Mouse (Mus musculus) lung, postnatal 4 days (tissue): ENCODE results near the gene Hyal2.

Experiments used
- DNase-seq, 2 experiments: peaks; one replicate each; pipeline ENCODE4 v3.0.0; 2021

The Hyal2 gene

GRCm38 (mm10) chr9:107590773-107591060 is 23.0 kb downstream of the Hyal2 start:
- peak in 1 of 2 experiments; percentile 50 for DNase-seq

DNA sequence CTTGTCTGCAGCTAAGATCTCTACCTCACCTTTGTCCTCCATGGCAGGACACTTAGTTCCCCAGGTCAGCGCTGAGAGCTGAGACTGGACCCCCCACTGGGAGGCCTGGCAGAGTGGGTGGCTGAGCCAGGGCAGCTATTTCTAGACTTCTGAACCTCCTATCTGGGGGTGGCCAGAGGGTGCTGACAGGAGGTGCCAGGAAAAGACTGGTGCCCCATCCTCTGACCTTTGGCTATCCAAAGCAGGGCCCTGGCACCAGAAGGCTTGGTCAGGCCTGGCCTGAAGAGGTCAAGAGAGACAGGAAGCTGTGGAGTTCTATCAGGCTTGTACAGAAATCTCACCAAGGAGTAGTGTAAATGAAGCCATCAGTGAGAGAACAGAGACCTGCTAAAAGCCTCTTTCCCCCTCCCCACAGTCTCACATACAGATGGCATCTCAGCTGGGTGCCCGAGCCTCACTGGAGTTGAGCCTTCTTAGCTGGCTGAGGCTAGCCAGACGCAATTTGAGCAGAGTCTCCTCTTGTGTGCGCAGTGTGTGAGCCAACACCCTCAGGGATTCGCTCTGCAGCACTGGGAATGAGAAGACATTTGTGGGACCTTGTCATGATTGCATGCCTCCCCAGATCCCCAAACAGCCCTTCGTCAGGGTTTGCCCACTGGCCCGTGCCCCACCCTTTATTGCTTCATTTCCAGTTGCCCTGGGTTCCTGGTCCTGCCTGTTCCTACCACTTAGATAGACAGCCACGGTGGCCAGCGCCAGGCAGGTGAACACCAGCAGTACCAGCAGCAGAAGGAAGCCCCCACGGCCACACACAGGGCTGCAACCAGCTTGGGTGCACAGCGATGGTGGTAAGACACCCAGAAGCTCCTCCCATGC is 25.6 kb downstream of the Hyal2 start:
- DNase-seq, result no peak

GRCm38 (mm10) chr9:107594281-107595062 is 26.7 kb downstream of the Hyal2 start:
- DNase-seq, result no peak

DNA sequence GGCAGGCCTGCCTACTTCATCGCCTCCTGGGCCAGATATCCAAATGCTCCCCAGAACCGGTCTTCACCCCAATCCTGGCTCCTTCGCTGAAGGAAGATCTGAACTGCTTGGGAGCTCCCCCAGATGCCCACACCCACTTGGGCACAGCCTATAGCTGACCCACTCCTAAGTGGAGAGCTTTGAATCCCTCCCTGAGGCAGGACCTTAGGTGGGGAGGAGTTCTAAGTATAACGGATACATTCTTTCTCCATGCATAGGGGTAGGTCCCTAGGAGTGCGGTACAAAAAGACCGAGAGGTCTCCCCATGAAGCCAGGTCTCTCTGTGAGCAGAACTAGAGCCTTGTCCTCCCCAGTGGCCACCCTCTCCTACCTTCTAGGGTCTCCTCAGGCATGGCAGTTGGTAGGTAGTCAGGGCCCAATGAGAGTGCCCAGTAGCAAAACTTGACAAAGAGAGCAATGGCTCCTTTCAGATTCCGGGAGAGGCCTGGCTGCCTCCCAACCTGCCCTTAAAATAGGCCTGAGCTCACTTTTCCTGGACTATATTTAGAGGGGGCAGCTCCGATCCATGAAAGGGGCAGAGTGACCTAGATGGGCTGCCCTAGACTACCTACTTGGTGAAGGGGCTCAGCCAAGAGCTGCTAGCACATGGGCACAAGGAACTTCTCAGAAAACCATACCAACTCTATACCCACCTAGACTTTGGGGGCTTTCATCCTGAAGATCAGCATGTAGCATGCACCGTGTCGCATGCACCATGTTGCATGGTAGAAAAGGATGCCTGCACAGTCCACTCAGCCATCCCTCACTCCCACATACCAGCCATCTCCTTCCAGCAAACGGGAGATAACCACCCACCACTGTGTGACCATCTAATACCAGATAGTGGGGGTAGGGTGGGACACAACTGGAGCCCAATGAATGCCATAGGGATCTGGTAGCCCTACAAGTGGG is 29.1 kb downstream of the Hyal2 start:
- DNase-seq, result no peak

DNA sequence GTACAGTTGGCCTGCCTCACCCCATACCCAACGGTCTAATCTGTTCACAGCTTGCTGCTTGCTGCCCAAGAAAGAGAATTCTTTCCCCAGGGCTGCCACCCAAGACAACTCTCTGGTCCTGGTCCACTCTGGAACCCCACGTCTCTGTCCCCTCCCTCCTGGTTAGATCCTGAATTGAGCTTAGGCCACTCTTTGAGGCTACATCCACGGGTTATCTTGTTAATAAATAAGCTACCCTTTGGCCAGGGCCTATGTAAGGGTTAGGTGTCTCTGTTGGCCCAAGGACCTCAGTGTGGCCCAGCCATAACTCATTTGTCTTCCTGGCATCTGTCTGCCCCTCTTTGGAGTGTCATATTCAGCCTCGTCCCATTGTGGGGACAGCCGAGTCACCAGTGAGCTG is 30.6 kb downstream of the Hyal2 start:
- no peak for DNase-seq

GRCm38 (mm10) chr9:107599433-107599832 is 31.7 kb downstream of the Hyal2 start:
- no peak for DNase-seq

- no peak for DNase-seq
Observed at GRCm38 (mm10) chr9:107599842-107600241, 32.1 kb downstream of the Hyal2 start.

- DNase-seq, result peak in 1 of 2 experiments; percentile 47
Observed at GRCm38 (mm10) chr9:107600745-107601144, 33.0 kb downstream of the Hyal2 start.

DNA sequence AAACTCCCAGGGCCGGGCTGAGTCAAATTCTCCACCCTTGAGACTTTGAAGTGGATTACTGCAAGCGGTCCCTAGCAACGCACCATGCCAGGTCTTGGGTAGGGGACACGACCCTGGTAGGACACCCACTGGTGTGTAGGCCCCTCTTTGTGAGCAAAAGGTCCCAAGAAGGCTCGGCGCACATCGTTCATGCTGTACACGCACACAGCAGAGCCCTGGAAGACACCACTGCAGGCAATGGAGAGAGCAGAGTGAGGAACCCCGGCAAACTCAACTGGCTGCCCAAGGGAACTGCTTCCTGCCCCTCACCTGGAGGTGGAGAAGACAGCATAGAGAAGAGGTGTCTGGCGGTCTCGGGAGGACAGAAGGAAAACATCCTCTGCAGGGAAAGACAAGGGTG is 33.5 kb downstream of the Hyal2 start:
- DNase-seq, result no peak

DNA sequence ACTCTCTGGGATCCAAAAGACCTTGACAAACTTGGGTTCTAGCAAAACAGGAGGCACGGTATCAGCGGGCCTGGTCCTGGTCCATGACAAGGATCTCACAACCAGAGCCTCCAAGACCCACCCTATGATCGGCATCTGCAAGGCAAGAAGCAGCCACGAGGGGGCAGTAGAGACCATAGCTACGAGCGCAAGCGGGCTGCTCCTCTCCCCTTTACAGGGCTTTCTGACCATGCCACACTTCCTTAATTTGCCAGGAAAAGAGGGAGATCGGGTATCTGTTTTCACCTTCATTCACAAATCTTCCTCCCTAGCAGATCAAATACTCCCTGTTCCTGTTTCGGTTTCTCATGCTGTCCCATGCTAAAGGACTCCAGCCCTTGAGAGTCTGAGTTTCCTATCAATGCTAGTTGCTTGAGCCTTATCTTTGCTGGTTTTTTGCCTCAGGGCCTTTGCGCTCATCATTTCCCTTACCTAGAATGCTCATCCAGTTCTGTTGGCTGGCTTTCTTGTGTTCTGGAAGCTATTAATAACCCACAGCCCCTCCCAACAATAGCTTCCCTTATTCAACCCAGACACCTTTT is 34.4 kb downstream of the Hyal2 start:
- DNase-seq, result peak; percentile 90 to 95

- DNase-seq, result no peak
Observed at GRCm38 (mm10) chr9:107603251-107603650, 35.5 kb downstream of the Hyal2 start.

DNA sequence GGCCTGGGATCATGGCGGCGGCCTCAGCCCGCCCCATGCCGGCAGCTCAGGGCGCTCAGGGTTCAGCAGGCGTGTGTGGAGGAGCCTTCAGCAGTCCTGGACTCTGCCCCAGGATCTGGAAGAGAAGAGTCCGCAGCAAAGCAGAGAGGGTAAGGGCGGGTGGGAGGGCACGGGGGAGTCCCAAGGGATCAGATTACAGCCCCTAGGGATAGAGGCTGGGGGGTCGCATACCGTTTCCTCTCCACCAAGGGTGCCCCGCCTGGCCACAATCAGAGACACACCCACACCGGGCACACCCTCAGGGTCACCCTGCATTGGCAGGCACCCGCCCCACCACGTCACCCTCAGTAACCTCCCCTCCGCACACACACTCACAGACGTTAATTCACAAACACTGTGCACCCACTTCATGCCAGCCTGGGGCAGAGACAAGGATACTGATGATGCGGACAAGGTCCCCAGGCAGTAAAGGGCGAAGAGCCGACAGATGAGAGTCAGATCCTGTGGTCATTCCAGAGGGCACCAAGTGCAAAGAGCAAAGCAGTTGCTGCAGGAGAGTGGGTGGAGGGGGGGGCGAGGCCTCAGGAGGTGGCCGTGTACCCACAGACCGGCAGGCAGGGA is 37.4 kb downstream of the Hyal2 start:
- peak; percentile 74 to 80 for DNase-seq

GRCm38 (mm10) chr9:107606591-107606990 is 38.8 kb downstream of the Hyal2 start:
- DNase-seq, result peak; percentile 54 to 67

DNA sequence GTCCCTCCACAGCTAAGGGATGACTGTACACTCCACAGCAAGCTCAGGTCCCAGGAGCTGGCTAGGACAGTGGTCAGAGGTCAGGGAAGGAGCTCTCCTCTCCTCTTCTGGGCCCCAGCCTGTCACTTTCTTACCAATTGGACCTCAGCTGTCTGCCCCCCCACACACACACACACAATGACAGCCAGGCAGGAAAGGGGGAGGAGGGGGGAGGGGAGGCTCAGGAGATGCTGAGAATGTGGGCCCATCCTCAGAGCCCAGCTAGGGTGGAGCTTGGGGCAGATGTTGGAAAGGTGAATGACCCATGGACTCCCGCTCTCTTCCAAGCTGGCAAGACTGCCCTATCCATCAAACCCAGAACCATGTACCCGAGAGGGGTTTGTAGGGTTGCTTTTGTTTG is 39.3 kb downstream of the Hyal2 start:
- no peak for DNase-seq

- DNase-seq, result peak; percentile 52 to 77
Observed at GRCm38 (mm10) chr9:107607653-107608245, 40.0 kb downstream of the Hyal2 start.

DNA sequence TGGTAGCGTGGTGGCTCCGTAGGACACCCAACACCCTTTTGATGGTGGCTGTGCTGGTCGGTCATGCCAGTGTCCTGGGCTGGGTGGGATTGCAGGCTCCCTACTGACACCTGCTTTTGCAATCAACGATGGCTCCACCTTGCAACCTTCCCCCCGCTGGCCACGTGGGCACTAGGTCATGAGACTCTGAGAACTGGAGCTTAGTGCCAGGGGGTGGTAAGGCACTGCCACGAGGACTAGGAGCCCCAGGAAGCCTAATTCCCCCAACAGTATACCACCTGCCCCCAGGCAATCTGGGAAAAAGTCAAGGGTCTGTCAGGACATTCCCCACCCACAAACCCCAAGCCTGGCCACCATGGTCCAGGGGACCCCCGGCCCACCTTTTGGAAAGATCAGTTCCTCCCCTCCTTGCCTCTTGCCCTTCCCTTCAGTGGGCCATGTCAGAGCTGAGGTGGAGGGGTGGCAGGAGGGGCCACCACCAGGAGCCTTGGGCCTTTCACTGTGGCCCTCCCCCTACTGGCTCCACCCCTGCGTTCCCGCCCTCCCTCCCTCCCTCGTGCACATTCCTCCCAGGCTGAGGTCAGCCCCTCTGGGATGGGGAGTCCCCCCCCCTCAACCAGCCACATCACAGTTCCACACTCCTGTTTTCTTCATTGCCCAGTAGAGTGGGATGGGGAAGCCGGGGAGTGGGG is 41.1 kb downstream of the Hyal2 start, which contains the start of gene Sema3b:
Gene Sema3b (minus strand): TSS at position 489 of the 692 bp plus-strand sequence.
- peak; percentile 49 to 73 for DNase-seq

- DNase-seq, result no peak
Observed at GRCm38 (mm10) chr9:107609433-107609830, 41.7 kb downstream of the Hyal2 start.

GRCm38 (mm10) chr9:107611456-107612190 is 43.9 kb downstream of the Hyal2 start:
- DNase-seq, result peak in 1 of 2 experiments; percentile 30

DNA sequence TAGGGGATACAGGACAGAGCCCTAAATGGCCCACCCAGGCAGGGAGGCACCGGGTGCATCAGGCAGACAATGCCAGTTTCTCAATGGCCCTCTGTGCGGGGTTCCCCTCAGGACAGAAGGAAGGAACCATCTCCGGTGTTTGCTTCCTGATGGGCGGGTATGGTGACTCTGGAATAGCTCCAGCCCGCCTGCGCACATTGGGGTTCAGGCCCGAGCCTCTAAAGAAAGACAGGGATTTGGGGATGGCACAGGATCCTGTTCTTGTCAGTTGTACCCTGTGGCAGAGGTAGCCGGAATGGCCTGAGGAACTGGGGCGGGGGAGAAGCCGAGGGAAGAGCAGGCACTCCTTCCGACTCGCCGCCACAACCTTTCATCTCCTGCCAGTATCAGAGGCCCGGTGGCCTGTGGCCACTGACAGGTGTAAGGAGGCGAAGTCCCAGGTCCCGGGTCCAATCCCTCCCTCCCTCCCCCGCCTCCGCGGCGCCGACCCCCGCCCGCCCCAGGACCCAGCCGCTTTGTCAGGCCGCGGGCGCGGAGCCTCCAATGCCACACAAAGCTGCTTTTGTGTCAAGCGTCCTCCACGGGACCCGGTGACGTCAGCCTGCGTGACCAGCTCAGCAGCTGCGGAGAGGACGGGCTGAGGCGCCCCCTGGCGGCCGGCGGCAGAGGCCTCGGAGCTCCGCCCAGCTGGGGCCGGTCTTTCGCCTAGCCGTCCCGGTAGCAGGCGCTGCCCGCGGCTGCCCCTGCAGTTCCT is 44.6 kb downstream of the Hyal2 start:
- DNase-seq, result peak; percentile 99 to 100
